Mouse (Mus musculus): ENCODE results near the gene Zfp212.

Zfp212 gene

DNA sequence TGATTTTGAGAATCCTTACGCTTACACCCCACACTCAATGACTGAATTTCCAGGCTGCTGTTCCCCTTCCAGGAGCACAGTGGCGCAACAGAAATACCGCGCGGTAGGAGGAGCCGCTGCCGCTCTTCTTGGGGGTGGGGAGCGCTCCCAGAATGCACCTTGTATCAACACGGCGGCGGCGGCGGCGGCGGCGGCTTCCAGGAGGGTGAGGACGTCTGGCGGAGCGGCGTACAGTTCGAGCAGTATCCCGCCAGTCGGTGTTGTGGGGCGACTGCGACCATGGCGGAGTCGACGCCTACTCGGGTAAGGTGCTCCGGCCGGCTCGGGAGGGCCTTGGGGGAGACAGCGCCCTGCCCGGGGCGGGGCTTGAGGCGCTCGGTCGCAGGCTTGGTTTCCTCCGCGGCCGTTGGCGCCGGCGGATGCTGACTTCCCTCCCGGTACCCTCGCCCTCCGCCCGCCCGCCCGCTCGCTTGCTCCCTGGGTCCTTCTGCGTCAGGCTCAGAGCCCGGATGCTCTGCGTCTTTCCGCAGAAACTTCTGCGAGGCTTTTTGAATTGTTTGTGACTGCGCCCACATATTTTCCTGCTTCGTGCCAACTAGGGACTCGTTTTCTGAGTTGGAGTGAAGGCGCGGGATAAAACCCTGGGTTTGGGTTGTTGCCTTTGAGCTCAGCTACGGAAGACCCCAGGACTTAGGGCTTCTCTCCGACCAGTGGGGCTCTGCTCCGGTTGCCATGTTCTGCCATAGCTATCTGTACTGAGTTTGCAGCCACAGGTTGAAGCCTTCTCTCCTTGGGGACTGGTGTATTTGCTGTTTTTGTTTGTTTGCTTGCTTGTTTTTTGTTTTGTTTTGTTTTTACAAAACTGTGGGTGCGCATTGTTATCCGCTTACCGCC lies at the start of gene Zfp212:
Zfp212 (plus strand) TSS at position 30 of the 894 bp plus-strand sequence.
- DNase-seq = peak; percentile 91 to 92

DNA sequence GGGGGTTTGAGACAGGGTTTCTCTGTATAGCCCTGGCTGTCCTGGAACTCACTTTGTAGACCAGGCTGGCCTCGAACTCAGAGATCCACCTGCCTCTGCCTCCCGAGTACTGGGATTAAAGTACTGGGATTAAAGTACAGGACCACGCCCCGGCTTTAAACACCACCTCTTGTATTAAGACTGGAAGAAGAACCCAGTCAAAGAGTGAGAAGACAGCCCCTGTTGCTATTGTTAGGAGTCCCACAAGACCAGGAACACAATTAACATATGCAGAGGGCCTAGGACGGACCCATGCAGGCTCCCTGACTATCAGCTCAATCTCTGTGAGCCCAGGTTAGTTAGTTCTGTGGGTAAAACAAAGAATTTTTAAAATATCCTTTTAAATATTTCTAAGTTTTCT lies 48.0 kb upstream of the Zfp212 start:
- DNase-seq = no peak

DNA sequence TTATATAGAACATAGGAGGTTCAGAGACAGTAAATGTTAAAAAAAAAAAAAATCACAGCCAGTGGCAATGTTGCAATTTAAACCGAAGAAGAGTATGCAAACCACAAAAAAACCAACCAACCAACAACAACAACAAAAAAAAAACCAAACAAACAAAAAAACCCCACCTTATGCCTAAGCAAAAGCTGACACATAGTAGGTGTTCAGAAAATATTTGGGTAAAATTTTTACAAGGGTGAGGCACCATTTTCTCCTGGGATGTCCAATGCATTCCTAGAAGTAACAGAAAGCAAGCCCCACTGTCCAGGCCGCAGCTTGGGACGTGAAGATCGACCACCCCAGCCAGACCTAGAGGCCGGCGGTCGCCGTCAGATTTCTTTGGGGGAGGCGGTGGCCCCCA lies 43.2 kb upstream of the Zfp212 start, which contains the start of gene Zfp282:
Zfp282 (plus strand) TSS at position 147 of the 400 bp plus-strand sequence.
- no peak for DNase-seq

DNA sequence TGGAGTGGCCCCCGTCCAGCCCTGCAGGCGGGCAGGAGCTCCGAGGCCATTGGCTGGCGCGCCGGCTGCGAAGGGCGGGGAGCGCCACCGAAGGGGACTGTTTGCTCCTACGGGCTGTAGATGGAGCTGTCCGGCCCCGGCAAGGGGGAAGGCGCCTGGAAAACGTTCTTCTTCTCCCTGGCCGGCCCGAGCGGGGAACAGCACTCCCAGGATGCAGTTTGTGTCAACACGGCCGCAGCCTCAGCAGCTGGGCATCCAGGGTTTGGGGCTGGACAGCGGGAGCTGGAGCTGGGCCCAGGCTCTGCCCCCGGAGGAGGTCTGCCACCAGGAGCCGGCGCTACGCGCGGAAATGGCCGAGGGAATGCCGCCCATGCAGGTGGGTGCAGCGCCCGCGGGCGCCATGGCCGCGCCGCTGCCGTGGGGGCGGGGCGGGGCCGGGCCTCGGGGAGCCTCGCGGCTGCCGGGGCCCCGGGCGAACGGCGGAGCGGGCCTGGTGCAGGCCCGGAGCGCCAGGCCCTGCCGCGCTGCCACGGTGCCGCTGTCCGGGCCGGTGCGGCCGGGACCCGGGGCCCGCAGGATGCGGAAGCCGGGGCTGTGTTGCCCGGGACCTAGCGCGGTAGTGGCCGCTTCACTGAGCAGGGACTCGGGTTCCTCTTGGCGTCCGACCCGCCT lies 42.7 kb upstream of the Zfp212 start:
- DNase-seq = peak; percentile 94 to 97

DNA sequence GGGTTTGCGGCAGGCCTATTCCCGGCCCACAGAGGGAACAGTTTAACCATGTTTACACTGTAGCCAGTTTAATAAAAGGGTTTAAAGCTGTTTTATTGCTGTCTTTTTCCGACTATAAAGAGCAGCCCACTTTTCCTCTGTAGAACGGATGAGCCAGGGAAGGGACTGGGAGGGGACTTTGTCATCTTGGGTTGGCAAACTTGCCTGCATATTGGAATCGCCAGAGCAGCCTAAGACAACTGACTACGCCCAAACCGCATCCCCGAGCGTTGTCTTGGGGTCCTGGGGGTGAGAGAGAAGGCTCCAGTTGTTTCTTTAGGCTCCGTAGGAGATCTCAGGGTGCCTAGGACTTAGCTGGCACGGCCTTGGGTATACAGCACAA lies 42.2 kb upstream of the Zfp212 start:
- no peak for DNase-seq

DNA sequence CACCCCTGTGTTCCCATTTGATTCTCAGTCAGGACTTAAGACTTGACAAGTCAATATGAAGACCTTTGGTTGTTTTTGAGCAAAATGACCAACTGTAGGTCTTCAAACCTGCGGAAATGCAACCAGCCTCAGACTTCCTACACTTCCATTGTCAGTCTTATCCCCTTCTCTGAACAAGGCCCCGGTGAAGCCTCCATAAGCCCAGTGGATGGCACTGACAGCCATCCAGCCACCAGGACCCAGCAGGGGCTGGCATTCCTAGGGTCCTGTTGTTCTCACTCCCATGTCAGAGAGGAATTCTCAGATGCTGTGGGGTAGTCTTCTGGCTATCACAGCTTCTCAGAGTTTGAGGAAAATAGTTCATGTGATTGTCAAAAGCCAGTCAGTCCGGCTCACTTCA lies 41.7 kb upstream of the Zfp212 start:
- DNase-seq = no peak

DNA sequence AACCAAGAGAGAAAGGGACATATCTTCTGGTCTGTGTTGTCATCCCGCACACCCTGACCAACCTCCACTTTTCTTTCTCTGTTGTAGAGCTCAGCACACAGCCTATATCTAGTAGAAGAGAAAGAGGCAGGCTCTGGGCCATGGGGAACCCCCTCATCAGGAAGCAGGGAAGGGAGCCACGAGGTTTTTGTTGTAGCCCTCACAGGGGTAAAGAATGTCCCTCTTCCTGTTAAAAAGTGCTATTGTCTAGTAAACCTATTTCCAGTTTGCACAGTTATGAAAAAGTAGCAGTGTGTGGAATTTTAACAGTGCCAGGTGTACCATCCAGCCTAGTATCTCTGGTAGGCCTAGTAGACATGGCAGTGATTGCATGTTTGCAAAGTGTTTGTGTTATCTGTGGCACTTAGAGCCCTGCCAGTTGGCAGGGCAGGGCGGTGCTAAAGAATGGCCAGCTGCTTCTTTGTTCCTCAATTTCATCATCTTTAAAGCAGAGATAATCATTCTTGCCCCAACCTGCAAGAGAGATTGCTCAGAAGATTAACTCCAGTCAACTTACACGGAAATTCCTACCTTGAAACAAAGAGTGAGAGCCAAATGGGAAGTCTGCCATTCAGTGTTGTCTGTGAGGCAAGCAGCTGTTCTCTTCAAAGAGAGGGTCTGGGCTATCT lies 41.1 kb upstream of the Zfp212 start:
- DNase-seq = no peak

DNA sequence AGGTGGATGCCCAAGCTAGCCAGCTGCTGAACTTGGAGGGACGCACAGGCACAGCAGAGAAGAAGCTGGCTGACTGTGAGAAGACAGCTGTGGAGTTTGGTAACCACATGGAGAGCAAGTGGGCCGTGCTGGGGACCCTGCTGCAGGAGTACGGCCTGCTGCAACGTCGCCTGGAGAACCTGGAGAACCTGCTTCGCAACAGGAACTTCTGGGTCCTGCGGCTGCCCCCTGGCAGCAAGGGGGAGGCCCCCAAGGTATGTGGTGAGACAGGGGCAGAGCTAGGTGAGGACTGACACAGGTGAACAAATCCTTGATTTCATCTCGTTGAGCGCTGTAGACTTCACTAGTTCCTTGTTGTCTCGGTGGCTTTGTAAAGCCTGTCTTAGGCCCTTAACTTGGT lies 40.1 kb upstream of the Zfp212 start:
- DNase-seq = no peak

DNA sequence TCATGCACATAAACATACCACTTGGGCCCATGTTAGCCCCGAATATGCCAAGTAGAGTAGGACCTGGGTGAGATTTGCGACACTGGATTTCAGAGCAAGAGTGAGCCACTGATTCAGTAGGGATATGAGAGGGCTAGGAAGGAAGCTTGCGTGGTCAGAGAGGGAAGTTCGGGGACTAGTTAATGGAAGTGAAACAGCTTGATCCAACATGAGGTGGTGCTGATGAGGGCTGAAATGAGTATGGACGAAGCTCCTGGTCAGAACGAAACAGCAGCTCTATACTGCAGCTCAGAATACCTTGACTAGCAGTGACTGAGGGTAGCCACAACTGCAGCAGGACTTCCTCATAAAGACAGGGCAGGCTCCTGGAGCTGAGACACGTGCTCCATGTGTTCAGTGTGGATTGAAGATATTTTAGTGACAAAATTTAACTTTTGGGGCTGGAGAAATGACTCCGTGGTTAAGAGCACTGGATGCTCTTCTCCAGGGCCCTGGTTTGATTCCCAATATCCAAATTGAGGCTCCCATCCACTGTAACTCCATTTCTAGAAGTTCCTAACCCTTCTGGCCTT lies 31.4 kb upstream of the Zfp212 start:
- DNase-seq = no peak

DNA sequence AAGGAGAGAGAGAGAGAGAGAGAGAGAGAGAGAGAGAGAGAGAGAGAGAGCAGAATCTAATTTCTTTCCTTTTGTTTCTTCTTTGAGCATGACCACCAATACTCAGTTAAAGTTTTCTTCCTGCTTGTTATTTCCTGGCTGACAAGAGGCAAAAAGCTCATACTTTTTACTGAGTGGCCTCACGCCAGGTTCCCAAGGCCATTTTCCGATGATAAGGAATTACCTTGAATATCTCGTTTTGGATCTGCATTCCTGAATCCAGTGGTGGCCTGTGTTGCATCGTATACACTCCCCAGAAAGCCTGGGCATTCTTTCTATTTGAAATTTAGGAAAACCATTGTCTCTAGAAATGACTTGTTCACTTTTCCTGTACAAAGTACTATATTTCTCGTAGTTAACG lies 20.9 kb upstream of the Zfp212 start:
- DNase-seq = no peak

DNA sequence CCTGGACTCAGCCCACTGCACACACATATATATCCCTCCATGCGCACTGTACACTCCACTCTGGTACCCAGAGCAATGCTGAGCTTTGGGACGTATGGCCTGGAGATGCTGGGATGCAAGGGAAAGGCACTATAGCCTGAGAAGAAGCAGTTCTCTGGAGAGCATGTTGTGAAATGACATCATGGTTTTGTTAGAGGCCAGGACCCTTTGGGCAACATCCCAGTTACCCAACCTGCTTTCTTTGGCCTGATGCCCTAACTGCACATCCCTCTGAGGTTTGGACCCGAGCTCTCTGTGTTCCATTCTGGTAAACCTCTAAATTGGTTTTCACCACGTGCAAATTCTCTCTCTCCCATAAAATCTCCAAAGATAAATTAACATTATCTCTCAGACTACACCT lies 16.7 kb upstream of the Zfp212 start:
- no peak for DNase-seq

DNA sequence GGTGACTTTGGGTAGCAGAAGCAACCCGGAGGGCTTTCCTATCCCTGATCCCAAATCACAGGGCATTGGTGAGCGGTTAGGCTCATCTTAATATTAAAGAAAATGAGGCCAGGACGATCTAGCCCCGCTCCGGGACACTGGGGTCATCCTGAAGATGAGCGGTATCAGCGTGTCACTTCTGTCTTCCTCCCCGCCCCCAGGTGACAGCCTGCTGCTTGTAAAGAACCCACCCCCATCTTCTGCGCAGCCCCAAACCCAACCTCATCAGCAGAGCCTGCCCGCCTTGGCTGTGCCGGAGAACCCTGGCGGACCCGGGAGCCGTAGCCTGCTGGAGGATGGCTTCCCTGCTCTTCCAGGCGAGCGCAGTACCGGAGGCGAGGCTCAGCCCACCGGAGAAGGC lies 15.9 kb upstream of the Zfp212 start:
- no peak for DNase-seq

DNA sequence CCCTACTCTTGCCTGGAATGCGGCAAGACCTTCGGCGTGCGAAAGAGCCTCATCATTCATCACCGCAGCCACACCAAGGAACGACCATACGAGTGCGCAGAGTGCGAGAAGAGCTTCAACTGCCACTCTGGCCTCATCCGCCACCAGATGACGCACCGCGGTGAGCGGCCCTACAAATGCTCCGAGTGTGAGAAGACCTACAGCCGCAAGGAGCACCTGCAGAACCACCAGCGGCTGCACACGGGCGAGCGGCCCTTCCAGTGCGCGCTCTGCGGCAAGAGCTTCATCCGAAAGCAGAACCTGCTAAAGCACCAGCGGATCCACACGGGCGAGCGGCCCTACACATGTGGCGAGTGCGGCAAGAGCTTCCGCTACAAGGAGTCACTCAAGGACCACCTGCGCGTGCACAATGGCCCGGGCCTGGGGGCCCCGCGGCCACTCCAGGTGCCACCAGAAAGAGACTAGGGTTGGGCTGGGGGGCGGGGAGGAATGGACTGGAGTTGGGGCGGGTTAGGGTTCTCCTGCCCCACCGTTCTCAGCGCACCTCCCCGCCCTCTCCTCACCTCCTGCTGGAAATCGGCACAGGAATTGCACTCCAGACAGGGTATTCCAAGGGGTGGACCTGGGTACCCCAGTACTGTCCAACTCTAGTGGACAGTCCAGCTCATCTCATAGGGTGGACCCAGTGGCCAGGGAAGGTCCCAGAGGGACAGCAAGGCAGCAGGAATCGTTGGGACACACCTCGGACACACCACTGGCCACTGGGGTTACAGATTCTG lies 15.2 kb upstream of the Zfp212 start:
- no peak for DNase-seq

DNA sequence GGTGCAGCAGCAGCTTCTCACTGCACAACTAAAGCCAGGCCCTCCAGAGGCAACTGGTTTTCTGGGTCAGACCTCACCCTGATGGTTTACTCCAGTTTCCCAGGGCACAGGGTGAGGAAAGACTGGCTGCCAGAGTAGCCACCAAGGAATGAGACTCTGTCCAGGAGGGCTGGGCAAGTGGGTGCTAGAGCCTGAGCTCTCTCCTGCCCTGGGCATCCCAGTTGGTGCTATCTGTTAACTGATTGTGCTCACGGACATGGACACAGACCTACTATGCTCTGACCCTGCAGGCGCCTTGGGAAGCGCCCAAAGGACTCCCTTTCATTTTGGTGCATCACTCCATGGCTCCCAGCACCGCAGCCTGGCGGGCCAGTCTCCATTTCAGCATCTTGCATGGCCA lies 13.9 kb upstream of the Zfp212 start:
- DNase-seq = no peak

DNA sequence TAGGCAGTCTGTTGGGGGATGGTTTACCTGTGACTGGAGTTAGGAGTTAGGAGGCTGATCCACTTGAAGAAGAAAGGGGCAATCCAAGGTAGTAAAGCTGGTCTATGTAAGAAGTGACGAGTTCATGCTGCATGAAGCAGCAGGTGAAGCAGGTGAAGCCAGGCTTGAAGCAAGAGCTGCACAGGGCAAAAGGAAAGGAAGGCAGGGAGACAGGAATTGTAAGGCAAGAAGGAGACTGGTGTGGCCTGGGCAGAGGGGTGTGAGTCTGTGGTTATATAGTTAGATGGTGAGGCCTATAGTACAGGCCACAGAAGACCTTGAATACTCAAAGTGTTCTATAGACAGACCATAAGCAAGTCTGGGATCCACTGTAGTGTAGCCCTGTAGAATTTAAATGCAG lies 11.3 kb upstream of the Zfp212 start:
- DNase-seq = no peak

DNA sequence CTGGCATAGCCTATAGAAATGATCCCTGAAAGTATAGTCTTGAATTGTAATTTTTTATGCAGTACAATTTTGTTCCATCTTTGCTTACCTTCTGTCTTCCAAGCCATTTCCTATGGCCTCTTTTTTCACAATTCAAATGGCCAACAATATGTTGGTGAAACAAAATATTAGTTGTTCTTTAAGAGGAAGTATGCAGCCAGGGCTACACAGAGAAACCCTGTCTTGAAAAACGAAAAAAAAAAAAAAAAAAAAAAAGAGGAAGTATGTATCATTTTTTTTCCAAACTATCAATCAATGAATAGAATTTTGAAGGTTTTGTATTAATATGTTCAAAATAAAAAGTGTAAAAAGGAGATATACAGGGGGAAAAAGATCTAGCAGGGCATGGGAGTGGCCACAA lies 8.6 kb upstream of the Zfp212 start:
- no peak for DNase-seq

DNA sequence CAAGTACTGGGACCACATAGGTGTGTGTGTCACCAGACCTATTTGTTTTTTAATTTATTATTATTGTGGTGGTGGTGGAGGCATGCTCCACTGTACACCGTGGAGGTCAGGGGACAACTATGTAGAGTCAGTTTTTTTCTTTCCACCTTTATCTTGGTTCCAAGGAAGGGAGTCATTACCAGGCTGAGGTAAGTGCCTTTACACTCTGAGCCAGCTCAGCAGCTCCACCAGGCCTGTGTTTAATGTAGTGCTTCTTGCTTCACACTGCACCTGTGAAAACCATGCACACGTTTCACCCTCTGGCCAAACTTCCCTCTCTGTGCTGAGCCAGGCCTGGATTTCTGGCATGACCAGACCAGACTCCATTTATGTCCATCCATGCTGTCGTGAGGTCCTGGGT lies 7.3 kb upstream of the Zfp212 start:
- DNase-seq = no peak

DNA sequence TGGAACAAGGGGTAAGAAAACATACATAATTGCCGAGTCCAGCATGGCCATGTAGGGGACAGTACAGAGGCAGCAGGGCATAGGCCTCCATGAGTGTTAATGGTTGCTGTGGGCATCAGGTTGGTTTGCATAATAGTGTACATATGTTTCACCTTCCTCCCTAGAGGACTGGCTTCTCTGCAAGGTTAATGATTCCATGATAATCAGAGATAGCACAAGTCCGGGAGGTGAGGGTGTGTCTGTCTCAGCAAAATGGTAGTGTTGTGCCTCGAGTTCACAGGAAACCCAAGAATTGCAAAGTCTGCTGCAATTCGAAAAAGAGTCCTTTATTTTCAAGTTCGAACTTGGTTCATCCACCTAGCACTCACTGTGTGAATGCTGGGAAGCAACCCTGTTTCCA lies 3.2 kb upstream of the Zfp212 start:
- DNase-seq = no peak

DNA sequence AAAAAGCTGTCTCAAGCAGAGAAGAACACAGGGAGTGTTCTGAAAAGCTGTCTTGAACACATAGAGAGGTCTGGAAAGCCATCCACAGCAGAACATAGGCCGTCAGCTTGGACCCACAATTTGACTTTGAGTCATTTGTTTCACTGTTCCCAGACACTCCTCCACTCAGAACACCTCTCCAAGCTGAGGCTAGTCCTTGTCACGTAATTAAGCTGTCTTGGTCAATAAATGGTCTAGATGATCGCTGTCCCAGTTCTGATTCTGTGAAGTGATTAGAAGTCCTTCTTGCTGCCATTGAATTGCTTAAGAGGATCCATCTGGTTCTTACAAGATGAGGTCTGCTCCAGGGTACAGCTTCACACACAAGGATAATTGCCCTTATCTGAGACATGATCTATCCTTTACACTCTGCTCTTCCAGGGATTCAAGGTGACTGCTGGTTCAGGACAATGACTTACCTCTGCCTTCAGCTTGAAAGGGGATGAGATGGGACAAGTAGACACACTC lies 1.5 kb upstream of the Zfp212 start:
- no peak for DNase-seq

DNA sequence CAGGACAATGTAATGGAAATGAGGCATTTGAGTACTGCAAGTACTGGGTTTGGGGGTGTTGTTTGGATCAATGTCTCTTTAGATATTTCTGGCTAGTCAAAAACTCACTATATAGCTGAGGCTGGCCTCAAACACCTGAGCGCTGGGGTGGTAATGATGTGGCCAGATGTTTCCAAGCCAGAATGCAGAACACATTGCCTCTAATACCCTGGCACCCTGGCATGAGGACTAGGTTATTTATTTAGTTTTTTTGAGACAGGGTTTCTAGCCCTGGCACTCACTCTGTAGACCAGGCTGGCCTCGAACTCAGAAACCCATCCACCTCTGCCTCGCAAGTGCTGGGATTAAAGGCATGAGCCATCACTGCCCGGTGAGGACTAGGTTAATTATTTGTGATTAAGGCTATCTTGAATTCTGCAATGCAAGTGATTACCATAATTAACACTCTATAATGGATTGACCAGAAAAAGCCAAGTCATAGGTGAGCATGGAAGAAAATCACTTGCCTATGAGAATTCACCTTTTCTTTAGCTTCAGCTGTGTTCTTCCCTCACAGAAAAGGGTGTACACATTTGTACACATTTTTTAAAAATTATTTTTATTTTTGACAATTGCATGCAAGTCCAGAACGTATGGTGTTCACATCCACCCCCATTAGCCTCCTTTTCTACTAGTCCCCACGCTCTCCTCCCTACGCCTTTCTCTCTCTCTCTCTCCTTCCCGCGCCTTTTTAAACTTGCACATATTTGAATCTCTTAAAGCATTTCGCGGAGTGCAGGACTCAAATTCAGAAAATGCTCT lies 430 bp upstream of the Zfp212 start:
- no peak for DNase-seq

DNA sequence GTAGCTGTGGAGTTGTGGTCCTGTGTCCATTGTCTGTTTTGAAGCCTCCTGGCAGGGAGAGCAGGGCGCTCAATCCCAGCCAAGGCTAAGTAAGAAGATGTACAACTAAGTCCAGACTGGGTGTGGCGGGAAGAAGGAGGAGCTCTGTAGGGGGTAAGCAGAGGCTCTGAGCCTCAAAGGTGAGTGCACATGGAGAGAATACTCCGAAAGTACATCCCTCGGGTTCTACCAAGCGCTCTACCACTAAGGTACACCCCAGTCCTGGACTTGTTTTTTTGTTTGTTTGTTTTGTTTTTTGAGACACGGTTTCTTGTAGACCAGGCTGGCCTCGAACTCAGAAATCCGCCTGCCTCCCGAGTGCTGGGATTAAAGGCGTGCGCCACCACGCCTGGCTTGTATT lies 22.2 kb downstream of the Zfp212 start:
- DNase-seq = no peak

Data from lung, postnatal 4 days (tissue).